Mouse (Mus musculus) stomach, embryonic 15.5 days (tissue): ENCODE measurements at regions not wholly inside any gene's neighbourhood (a gene's known extent, or its start where the extent isn't known, plus 50 kb on each side); places are given as distances from the start of the nearest gene placed in this dataset.

ENCODE experiments used
- ATAC-seq: fragments of 200-750 bp; cut with Nextera tagmentation; 2 replicates; pipeline ENCODE4 v1.8.0; 2017; ENCODE audit warnings: low read depth, moderate number of reproducible peaks, moderate TSS enrichment; ENCODE audit not compliant: insufficient read depth, low FRiP score
- H3K27ac ChIP-seq: fragments of 300-500 bp; sonication (generic); 2 replicates; pipeline ENCODE4 v1.5.1; 2015; ENCODE audit warnings: mild to moderate bottlenecking, inconsistent platforms
- H3K27me3 ChIP-seq: fragments of 300-500 bp; sonication (generic); replicated peaks from 2 replicates; pipeline ENCODE4 v1.6.1; 2015; ENCODE audit warnings: inconsistent platforms
- H3K36me3 ChIP-seq: fragments of 300-500 bp; sonication (generic); 2 replicates; pipeline ENCODE4 v1.6.1; 2015; ENCODE audit warnings: inconsistent platforms
- H3K4me1 ChIP-seq: fragments of 300-500 bp; sonication (generic); 2 replicates; pipeline ENCODE4 v1.6.1; 2015; ENCODE audit warnings: inconsistent platforms
- H3K4me2 ChIP-seq: fragments of 300-500 bp; sonication (generic); 2 replicates; pipeline ENCODE4 v1.6.1; 2015; ENCODE audit warnings: mild to moderate bottlenecking, inconsistent platforms
- H3K4me3 ChIP-seq: fragments of 300-500 bp; sonication (generic); replicated peaks from 2 replicates; pipeline ENCODE4 v1.5.1; 2015; ENCODE audit warnings: inconsistent platforms
- H3K9ac ChIP-seq: fragments of 300-500 bp; sonication (generic); 2 replicates; pipeline ENCODE4 v1.6.1; 2015; ENCODE audit warnings: inconsistent platforms
- H3K9me3 ChIP-seq: fragments of 300-500 bp; sonication (generic); 2 replicates; pipeline ENCODE4 v1.6.1; 2016; ENCODE audit warnings: inconsistent platforms
- WGBS: fragments of 180-500 bp; shearing (Covaris S2); methylation state at CpG from one replicate; pipeline ENCODE4 v1.1.7; 2015; 5-methylcytosine and 5-hydroxymethylcytosine counted together

DNA sequence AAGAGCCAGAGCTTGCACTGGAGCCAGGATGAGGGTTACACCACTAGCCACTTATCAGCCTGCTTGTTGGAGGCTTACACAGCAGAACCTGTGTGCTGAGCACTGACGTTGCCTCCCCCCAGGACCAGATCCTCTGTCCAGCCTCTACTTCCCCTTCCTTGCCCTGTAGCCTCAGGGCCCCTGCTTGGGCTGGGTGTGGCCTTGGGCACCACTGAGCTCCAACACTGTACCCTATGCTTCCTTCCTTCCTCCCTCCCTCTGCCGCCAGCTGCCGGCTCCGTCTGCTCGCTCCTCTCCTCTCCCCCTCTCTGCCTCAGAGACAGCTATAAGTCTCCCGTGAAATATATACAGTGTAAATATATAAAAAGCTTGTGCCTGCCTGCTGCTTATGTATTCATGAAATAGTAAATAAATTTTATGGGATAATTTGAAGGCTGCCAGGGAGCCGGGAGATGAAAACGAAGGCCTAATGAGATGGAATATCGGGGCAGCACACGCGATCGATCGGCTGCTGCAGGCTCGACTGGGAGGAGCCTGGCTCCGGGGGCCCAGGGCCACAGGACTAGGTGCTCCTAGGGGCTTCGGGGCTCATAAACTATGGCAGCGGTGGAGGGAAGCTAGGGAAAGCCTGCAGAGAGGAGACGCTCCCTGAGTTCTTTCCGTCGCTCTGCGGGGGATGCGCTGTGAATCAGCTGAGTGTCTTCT is 135.6 kb downstream of the Rbm19 start:
- Histone ChIP-seq H3K9ac (no peak overlapping the region), H3K4me2 (peak overlapping the region; percentile 44), H3K36me3 (no peaks in the 10 kb centered on the region), H3K4me3 (0 out of 2 replicates have a peak overlapping the region, but pooled peaks have one; percentile 1), H3K27ac (no peak overlapping the region), H3K27me3 (peaks cover 12% of the 10 kb centered on the region), H3K4me1 (peaks cover 3% of the 10 kb centered on the region; the same call in 1 of the 2 replicates), H3K9me3 (no peaks in the 10 kb centered on the region)
- 10% methylated on average over 22 of the region's 22 CpGs for WGBS
- no peak for ATAC-seq

DNA sequence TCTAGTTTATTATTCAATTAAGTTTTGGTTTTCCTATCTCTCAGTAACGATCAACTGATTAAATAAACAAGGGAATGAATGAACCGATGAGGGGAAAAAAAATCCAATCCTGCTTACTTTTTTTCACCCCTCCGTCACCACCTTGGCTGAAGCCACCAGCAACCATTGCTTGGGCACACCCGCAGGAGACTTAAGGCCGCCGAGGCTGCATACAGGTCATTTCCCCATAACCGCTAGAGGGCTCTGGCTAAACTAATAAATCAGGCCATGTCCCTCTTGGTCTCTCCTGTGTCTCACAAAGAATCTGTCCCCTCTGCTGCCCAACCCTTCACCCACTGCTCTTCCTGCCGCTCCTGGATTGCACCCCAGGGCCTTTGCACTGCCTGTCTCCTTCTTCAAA is 136.3 kb downstream of the Rbm19 start:
- Histone ChIP-seq H3K4me3 (no peak overlapping the region), H3K36me3 (no peaks in the 10 kb centered on the region), H3K27ac (no peak overlapping the region), H3K4me2 (peak overlapping the region; percentile 44), H3K4me1 (peaks cover 3% of the 10 kb centered on the region; the same call in 1 of the 2 replicates), H3K27me3 (peaks cover 12% of the 10 kb centered on the region), H3K9ac (no peak overlapping the region), H3K9me3 (no peaks in the 10 kb centered on the region)
- ATAC-seq = no peak
- 15% methylated on average over 8 of the region's 8 CpGs for WGBS

- Histone ChIP-seq H3K9ac (no peak overlapping the region), H3K4me1 (no peaks in the 10 kb centered on the region), H3K4me2 (no peak overlapping the region), H3K9me3 (no peaks in the 10 kb centered on the region), H3K27me3 (peaks cover 18% of the 10 kb centered on the region; the same call in 1 of the 2 replicates), H3K36me3 (no peaks in the 10 kb centered on the region), H3K27ac (no peak overlapping the region), H3K4me3 (no peak overlapping the region)
- WGBS = 48% methylated on average over 14 of the region's 14 CpGs
- ATAC-seq = no peak
These were observed 146.5 kb downstream of the Rbm19 start for GRCm38 (mm10) chr5:120262715-120263273.

GRCm38 (mm10) chr5:120269416-120269860 is 153.2 kb downstream of the Rbm19 start:
- Histone ChIP-seq H3K4me3 (no peak overlapping the region), H3K27me3 (no peaks in the 10 kb centered on the region; the same call in 1 of the 2 replicates), H3K4me1 (0 out of 2 replicates have a peak, but pooled peaks cover 3% of the 10 kb centered on the region), H3K36me3 (no peaks in the 10 kb centered on the region), H3K9me3 (no peaks in the 10 kb centered on the region), H3K9ac (no peak overlapping the region), H3K27ac (no peak overlapping the region), H3K4me2 (peak overlapping the region; percentile 30)
- whole genome bisulfite sequencing = 11% methylated on average over 22 of the region's 22 CpGs
- no peak for ATAC-seq

- WGBS = 53% methylated on average over 14 of the region's 14 CpGs
- Histone ChIP-seq H3K9me3 (no peaks in the 10 kb centered on the region), H3K4me1 (0 out of 2 replicates have a peak, but pooled peaks cover 3% of the 10 kb centered on the region), H3K9ac (no peak overlapping the region), H3K4me2 (no peak overlapping the region), H3K36me3 (no peaks in the 10 kb centered on the region), H3K4me3 (no peak overlapping the region), H3K27ac (no peak overlapping the region), H3K27me3 (no peaks in the 10 kb centered on the region; the same call in 1 of the 2 replicates)
- no peak for ATAC-seq
These were observed 154.8 kb downstream of the Rbm19 start for GRCm38 (mm10) chr5:120270887-120271616.

- Histone ChIP-seq H3K36me3 (no peaks in the 10 kb centered on the region), H3K9ac (no peak overlapping the region), H3K27me3 (peaks cover 12% of the 10 kb centered on the region; the same call in 1 of the 2 replicates), H3K27ac (no peak overlapping the region), H3K4me3 (no peak overlapping the region), H3K4me1 (no peaks in the 10 kb centered on the region), H3K4me2 (no peak overlapping the region), H3K9me3 (no peaks in the 10 kb centered on the region)
- 73% methylated on average over 9 of the region's 9 CpGs for WGBS
- no peak for ATAC-seq
These were observed 155.3 kb upstream of the Lhx5 start for GRCm38 (mm10) chr5:120276229-120276628.

GRCm38 (mm10) chr5:120280321-120280720 is 151.2 kb upstream of the Lhx5 start:
- H3K27ac ChIP-seq = no peak overlapping the region
- no peak overlapping the region for H3K9ac ChIP-seq
- ATAC-seq = no peak
- no peaks in the 10 kb centered on the region for H3K9me3 ChIP-seq
- no peaks in the 10 kb centered on the region for H3K4me1 ChIP-seq
- H3K36me3 ChIP-seq = no peaks in the 10 kb centered on the region
- 3% methylated on average over 13 of the region's 13 CpGs for WGBS
- no peak overlapping the region for H3K4me3 ChIP-seq
- peaks cover 30% of the 10 kb centered on the region for H3K27me3 ChIP-seq
- peak overlapping the region; percentile 13; the same call in 1 of the 2 replicates for H3K4me2 ChIP-seq

DNA sequence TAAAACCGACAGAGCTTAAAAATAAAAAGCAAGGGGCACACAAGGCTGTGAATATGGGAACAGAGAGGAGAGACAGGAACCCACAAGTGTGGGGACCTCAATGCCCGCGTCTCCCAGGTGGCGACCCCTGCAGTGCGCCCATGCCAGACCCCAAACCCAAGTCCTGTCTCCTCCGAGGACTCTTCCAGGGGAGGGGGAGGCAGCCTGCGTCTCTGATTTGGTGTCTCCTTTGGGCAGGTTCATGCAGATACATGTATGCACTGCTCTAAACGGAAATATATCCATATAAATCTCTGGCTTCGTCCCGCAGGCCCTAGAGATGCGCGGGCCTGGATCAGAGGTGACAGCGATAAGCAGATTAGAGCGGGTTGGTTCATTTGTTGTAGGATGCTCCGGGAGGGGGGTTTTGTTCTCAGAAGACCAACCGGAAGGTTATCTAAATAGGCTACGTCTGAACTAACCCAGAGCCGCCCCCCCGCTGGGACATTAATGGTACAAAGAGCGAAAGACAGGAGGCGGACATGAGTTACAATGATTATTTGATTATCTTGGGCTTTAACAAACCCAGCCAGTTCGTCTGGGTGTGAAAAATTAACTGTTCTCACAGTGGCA is 150.4 kb upstream of the Lhx5 start:
- Histone ChIP-seq H3K9ac (no peak overlapping the region), H3K9me3 (no peaks in the 10 kb centered on the region), H3K27me3 (peaks cover 30% of the 10 kb centered on the region), H3K4me2 (no peak overlapping the region), H3K36me3 (no peaks in the 10 kb centered on the region), H3K4me3 (no peak overlapping the region), H3K27ac (no peak overlapping the region), H3K4me1 (no peaks in the 10 kb centered on the region)
- WGBS = 8% methylated on average over 22 of the region's 22 CpGs
- no peak for ATAC-seq

- Histone ChIP-seq H3K9me3 (no peaks in the 10 kb centered on the region), H3K9ac (no peak overlapping the region), H3K4me2 (no peak overlapping the region), H3K4me3 (no peak overlapping the region), H3K4me1 (no peaks in the 10 kb centered on the region), H3K27ac (no peak overlapping the region), H3K27me3 (peaks cover 30% of the 10 kb centered on the region), H3K36me3 (no peaks in the 10 kb centered on the region)
- WGBS = 36% methylated on average over 18 of the region's 18 CpGs
- no peak for ATAC-seq
These were observed 149.5 kb upstream of the Lhx5 start for GRCm38 (mm10) chr5:120281840-120282565.

DNA sequence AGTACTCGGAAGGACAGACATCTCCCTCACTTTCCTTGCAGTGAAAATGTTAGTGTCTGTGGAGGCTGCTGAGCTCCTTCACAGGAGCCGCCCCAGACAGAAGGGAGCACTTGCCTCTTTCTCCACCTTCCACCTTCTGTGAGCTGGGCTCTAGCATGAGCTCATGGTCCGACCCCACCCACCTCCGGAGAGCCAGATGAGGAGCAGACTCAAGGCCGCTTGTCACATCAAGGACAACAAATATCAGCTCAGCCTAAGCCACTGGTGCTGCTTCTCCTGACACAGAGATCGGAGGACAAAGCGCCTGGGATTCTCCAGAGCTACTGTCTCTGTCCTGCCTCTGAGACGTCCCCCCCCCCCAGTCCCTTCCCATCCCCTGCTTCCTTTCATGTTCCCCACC is 146.9 kb upstream of the Lhx5 start:
- H3K9me3 ChIP-seq = no peaks in the 10 kb centered on the region
- WGBS = 51% methylated on average over 8 of the region's 8 CpGs
- H3K4me1 ChIP-seq = 0 out of 2 replicates have a peak, but pooled peaks cover 5% of the 10 kb centered on the region
- no peak for ATAC-seq
- no peak overlapping the region for H3K27ac ChIP-seq
- H3K27me3 ChIP-seq = peaks cover 36% of the 10 kb centered on the region
- no peak overlapping the region for H3K4me2 ChIP-seq
- H3K36me3 ChIP-seq = no peaks in the 10 kb centered on the region
- H3K9ac ChIP-seq = no peak overlapping the region
- no peak overlapping the region for H3K4me3 ChIP-seq

DNA sequence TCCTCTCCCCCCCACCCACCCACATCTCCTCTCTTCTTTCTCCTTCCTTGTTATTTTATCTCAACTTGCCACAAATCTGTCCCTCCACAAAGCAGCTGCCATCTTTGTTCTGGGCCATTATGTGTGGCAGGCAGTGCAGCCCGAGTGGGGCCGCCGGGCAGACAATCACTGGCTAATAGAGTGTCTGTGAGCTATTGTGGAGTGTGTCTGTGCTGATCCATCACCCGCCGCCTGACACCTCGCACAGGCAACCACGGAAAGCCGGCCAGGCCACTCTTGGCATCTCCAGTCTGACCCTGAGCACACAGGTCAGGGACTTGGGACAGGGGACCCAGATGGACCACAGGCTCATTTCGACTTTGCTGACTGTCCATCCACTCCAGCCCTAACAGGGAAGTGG is 146.5 kb upstream of the Lhx5 start:
- H3K4me1 ChIP-seq = 0 out of 2 replicates have a peak, but pooled peaks cover 5% of the 10 kb centered on the region
- peaks cover 32% of the 10 kb centered on the region for H3K27me3 ChIP-seq
- H3K4me2 ChIP-seq = no peak overlapping the region
- no peak for ATAC-seq
- WGBS = 22% methylated on average over 9 of the region's 9 CpGs
- H3K36me3 ChIP-seq = no peaks in the 10 kb centered on the region
- no peak overlapping the region for H3K27ac ChIP-seq
- H3K9ac ChIP-seq = no peak overlapping the region
- H3K4me3 ChIP-seq = no peak overlapping the region
- no peaks in the 10 kb centered on the region for H3K9me3 ChIP-seq
